Mouse (Mus musculus) adrenal gland, adult 18-20 months (tissue): Measurements from ENCODE around the gene Olfr994. TPM values are rescaled to one million over a fixed set of nuclear protein-coding genes. Genes with fewer than 3 reads are reported as not detected.

Experiments used
- DNase-seq, 2 experiments: peaks; one replicate each; pipeline ENCODE4 v3.0.0; 2021 to 2022; ENCODE audit warnings: low spot score in 2 of 2
- long read RNA-seq, 2 experiments: library from polyadenylated mRNA; stranded (forward); transcript quantifications; one replicate each; pipeline ENCODE4 v2.0.0; 2021
- total RNA-seq, 2 experiments: library from RNA; stranded (reverse); gene quantifications; 1 replicate in 1 of 2; 2 replicates in 1 of 2; pipeline ENCODE4 v1.2.3; 2021

The Olfr994 gene
- not detected for total RNA-seq
- long read RNA-seq, experiment 1, result 0 reads
- long read RNA-seq, experiment 2, result 0 reads

DNA sequence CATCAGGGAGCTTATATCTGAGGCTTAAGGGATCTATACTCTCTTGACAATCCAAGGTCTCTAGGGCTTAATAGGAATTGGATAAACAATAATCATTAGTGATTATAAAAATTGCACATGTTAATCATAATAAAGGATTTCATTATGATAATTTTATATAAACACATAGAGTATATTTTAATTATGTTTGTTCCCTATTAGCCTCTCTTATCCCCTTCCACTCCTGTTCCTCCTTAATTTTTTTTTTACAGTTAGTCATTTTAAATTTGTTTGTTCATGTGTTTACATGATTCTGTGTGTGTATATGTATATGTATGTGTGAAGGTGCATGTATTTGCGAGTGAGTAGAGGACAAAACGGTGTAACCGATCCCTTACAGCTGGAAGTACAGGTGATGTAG lies at the start of gene Olfr994:
Gene Olfr994, minus strand, starts transcription at position 101 of the 400 bp plus-strand sequence.
- DNase-seq, result no peak

DNA sequence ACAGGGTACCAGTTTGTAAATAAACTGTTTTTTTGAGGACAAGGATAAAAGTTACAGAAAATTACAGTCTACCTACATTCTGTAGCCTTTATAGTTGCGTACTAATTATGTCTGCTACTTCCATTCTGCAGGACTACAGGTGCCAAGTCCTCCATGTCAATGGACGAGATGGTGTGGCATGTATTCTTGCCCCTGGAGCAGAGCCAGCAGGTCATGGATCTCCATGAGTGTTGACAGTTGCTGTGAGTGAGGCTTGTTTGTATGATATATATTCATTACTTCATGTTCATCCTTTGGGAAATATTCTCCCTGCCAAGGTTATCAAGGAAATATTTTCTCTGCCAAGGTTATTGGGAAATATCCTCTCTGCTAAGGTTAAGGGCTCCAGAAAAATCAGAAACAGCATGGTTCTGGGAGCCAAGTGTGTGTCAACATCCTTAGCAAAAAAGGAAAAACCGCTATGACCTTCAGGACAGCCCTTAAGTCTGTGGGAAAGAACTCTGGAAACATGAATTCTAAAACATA lies 30.6 kb upstream of the Olfr994 start:
- DNase-seq, result peak in 1 of 2 experiments; percentile 25

GRCm38 (mm10) chr2:85443539-85443938 lies 7.3 kb upstream of the Olfr994 start, which contains the start of gene Olfr995:
TSS of gene Olfr995 (minus strand) at chr2:85443639.
- no peak for DNase-seq

DNA sequence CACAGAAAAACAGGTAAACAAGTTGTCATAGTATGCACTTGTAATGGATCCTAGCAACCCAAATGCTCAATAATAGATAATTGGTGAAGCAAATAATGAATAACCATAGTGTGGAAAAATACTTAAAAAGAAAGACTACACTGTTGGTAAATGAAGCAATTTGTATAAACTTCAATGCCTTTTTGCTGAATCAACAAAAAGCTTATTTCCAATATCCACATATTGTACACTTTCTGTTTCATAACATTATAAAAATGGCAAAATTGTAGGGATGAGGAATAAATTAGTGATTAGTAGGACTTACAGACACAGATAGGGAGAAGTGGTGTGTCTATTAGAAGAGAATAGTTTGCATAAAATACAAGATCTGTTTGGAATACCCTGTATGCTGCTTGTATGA lies 6.3 kb upstream of the Olfr994 start:
- no peak for DNase-seq

DNA sequence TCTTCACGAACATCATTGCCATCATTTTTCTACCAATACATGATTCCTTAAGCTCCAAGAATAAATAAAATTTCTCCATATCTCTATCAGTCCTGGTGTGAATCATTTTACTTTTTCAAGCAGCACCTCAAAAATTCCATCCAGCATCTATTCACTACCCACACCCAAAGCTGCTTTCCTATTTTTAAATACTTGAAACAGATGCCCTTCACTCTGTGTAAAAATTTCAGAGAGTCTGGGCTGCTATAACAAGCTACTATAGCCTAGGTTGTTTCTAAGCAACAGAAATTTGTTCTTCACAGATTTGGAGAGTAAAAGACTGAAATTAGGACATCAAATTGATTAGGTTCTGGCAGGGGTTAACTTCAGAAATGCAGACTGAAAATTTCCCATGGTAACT lies 10.4 kb downstream of the Olfr994 start:
- DNase-seq, result no peak

GRCm38 (mm10) chr2:85414777-85415176 lies 21.5 kb downstream of the Olfr994 start, which contains the start of gene Olfr993:
TSS of gene Olfr993 (minus strand) at chr2:85414877.
- DNase-seq, result no peak

- no peak for DNase-seq
These were observed 26.9 kb downstream of the Olfr994 start, which contains the start of gene Olfr992 for GRCm38 (mm10) chr2:85409369-85409768. TSS of gene Olfr992 (minus strand) at chr2:85409469.

Other genes starting within 250 kb of the Olfr994 start
- 10 to 100 TPM; 17.0 to 20.0 TPM for gene Lrrc55, start 239.3 kb downstream of the Olfr994 start, total RNA-seq
- gene Olfr987, start 97.1 kb downstream of the Olfr994 start, total RNA-seq, result not detected
- not detected for gene Olfr988, start 73.2 kb downstream of the Olfr994 start, total RNA-seq
- not detected for gene Olfr992, start 27.0 kb downstream of the Olfr994 start, total RNA-seq
- not detected for gene Olfr993, start 21.6 kb downstream of the Olfr994 start, total RNA-seq
- gene Olfr995, start 7.2 kb upstream of the Olfr994 start, total RNA-seq, result not detected
- under 1 TPM; 0.13 to 0.20 TPM for gene 4833423E24Rik, start 82.6 kb upstream of the Olfr994 start, total RNA-seq
- gene Olfr996, start 142.8 kb upstream of the Olfr994 start, total RNA-seq, result not detected
- gene Olfr998, start 152.5 kb upstream of the Olfr994 start, total RNA-seq, result not detected
- not detected for gene Olfr1000, start 175.5 kb upstream of the Olfr994 start, total RNA-seq
- not detected for gene Olfr1002, start 214.3 kb upstream of the Olfr994 start, total RNA-seq
- not detected for gene Olfr154, start 228.0 kb upstream of the Olfr994 start, total RNA-seq
- gene Olfr1006, start 242.3 kb upstream of the Olfr994 start, total RNA-seq, result not detected